Mouse (Mus musculus) midbrain, embryonic 15.5 days (tissue): ENCODE results near the gene Rps19. TPM values are rescaled to one million over a fixed set of nuclear protein-coding genes. Genes with fewer than 3 reads are reported as not detected.

Experiments used
- ATAC-seq: fragments of 200-750 bp; cut with Nextera tagmentation; replicated peaks from 2 replicates; pipeline ENCODE4 v1.8.0; 2017; ENCODE audit warnings: moderate TSS enrichment
- H3K27ac ChIP-seq: fragments of 300-500 bp; sonication (generic); 2 replicates; pipeline ENCODE4 v1.5.1; 2015; ENCODE audit warnings: mild to moderate bottlenecking, inconsistent platforms
- H3K27me3 ChIP-seq: fragments of 300-500 bp; sonication (generic); replicated peaks from 2 replicates; pipeline ENCODE4 v1.6.1; 2015; ENCODE audit warnings: inconsistent platforms
- H3K36me3 ChIP-seq: fragments of 300-500 bp; sonication (generic); replicated peaks from 2 replicates; pipeline ENCODE4 v1.6.1; 2015; ENCODE audit warnings: inconsistent platforms
- H3K4me1 ChIP-seq: fragments of 300-500 bp; sonication (generic); 2 replicates; pipeline ENCODE4 v1.6.1; 2015; ENCODE audit warnings: inconsistent platforms
- H3K4me2 ChIP-seq: fragments of 300-500 bp; sonication (generic); 2 replicates; pipeline ENCODE4 v1.6.1; 2015; ENCODE audit warnings: inconsistent platforms, mild to moderate bottlenecking, moderate library complexity
- H3K4me3 ChIP-seq: fragments of 300-500 bp; sonication (generic); 2 replicates; pipeline ENCODE4 v1.5.1; 2015; ENCODE audit warnings: mild to moderate bottlenecking, inconsistent platforms
- H3K9ac ChIP-seq: fragments of 300-500 bp; sonication (generic); 2 replicates; pipeline ENCODE4 v1.6.1; 2015; ENCODE audit warnings: mild to moderate bottlenecking, inconsistent platforms
- H3K9me3 ChIP-seq: fragments of 300-500 bp; sonication (generic); 2 replicates; pipeline ENCODE4 v1.6.1; 2016; ENCODE audit warnings: inconsistent platforms
- WGBS: fragments of 180-500 bp; shearing (Covaris S2); methylation state at CpG from one replicate; pipeline ENCODE4 v1.1.7; 2015; ENCODE audit warnings: mixed read lengths; 5-methylcytosine and 5-hydroxymethylcytosine counted together
- polyA plus RNA-seq: library from polyadenylated mRNA; unstranded; fragments of >200 nt; fragmentation: Nextera tagmentation; extraction: Ambion mirVana; gene quantifications from 2 replicates; pipeline ENCODE4 v1.2.1, GENCODE M21; 2015

Gene Rps19
- polyA plus RNA-seq, 1 experiment from 2014 or later, result 1,081 TPM

- H3K27me3 ChIP-seq, result no peaks in the 10 kb centered on the region
- 78% methylated on average over 6 of the region's 8 CpGs for WGBS
- no peak overlapping the region for H3K4me2 ChIP-seq
- H3K4me3 ChIP-seq, result no peak overlapping the region
- no peaks in the 10 kb centered on the region for H3K9me3 ChIP-seq
- H3K4me1 ChIP-seq, result no peaks in the 10 kb centered on the region; the same call in 1 of the 2 replicates
- ATAC-seq, result no peak
- H3K27ac ChIP-seq, result no peak overlapping the region
- H3K9ac ChIP-seq, result no peak overlapping the region
- no peaks in the 10 kb centered on the region for H3K36me3 ChIP-seq
These were observed 31.5 kb upstream of the Rps19 start for GRCm38 (mm10) chr7:24852557-24853232.

GRCm38 (mm10) chr7:24853233-24853563 is 31.0 kb upstream of the Rps19 start:
- Histone ChIP-seq H3K36me3 (no peaks in the 10 kb centered on the region), H3K27ac (no peak overlapping the region), H3K4me1 (no peaks in the 10 kb centered on the region; the same call in 1 of the 2 replicates), H3K4me3 (no peak overlapping the region), H3K9ac (no peak overlapping the region), H3K4me2 (no peak overlapping the region), H3K9me3 (no peaks in the 10 kb centered on the region), H3K27me3 (no peaks in the 10 kb centered on the region)
- no peak for ATAC-seq

GRCm38 (mm10) chr7:24853695-24854094 is 30.5 kb upstream of the Rps19 start:
- Histone ChIP-seq H3K27me3 (no peaks in the 10 kb centered on the region), H3K9me3 (no peaks in the 10 kb centered on the region), H3K36me3 (no peaks in the 10 kb centered on the region), H3K4me2 (no peak overlapping the region), H3K4me3 (no peak overlapping the region), H3K4me1 (no peaks in the 10 kb centered on the region; the same call in 1 of the 2 replicates), H3K27ac (no peak overlapping the region), H3K9ac (no peak overlapping the region)
- no peak for ATAC-seq
- 44% methylated on average over 7 of the region's 7 CpGs for WGBS

GRCm38 (mm10) chr7:24856460-24857120 is 27.6 kb upstream of the Rps19 start:
- Histone ChIP-seq H3K36me3 (no peaks in the 10 kb centered on the region), H3K4me2 (no peak overlapping the region), H3K27me3 (no peaks in the 10 kb centered on the region), H3K9ac (no peak overlapping the region), H3K4me1 (no peaks in the 10 kb centered on the region), H3K27ac (no peak overlapping the region), H3K9me3 (no peaks in the 10 kb centered on the region), H3K4me3 (no peak overlapping the region)
- ATAC-seq, result no peak
- WGBS, result 33% methylated on average over 6 of the region's 6 CpGs

GRCm38 (mm10) chr7:24859234-24859633 is 24.9 kb upstream of the Rps19 start:
- Histone ChIP-seq H3K4me1 (no peaks in the 10 kb centered on the region), H3K4me2 (no peak overlapping the region), H3K9ac (no peak overlapping the region), H3K4me3 (no peak overlapping the region), H3K27me3 (no peaks in the 10 kb centered on the region), H3K9me3 (no peaks in the 10 kb centered on the region), H3K36me3 (no peaks in the 10 kb centered on the region), H3K27ac (no peak overlapping the region)
- 77% methylated on average over 5 of the region's 5 CpGs for WGBS
- ATAC-seq, result no peak

DNA sequence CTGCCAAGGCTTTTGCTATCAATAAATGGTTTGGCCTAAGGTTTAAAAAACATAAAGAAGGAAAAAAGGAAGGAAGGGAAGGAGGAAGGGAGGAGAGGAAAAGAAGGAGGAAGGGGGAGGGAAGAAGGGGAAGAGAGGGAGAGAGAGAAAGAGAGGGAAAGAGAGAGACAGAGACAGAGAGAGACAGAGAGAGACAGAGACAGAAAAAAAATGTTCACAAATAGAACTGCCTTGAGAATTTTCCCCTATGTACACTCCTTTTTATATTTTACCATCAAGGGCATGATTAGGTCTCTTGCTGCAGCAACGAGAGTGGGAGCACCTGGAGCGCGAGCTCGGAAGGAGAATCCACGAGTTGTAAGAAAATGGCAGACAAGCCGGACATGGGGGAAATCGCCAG is 22.3 kb upstream of the Rps19 start, which contains the start of gene Gm9844:
Gm9844 (plus strand) TSS at position 301 of the 400 bp plus-strand sequence.
- WGBS, result 86% methylated on average over 7 of the region's 7 CpGs

DNA sequence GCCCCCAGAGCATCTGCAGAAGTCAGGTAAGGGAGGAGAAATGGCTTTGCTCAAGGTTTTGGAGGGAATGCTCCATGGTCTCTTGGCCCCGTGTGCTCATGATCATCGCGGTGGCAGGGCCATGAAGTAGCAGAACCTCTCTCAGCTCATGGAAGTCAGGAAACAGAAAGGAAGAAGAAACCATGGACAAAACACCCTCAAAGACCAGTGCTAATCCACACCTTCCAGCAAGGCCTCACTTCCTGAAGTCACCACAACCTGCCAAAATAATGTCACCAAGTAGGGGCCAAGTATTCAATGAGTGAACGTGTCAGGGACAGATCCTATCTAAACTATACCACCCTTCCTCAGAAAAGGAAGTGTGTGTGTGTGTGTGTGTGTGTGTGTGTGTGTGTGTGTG is 21.3 kb upstream of the Rps19 start:
- Histone ChIP-seq H3K9ac (no peak overlapping the region), H3K4me3 (no peak overlapping the region), H3K9me3 (no peaks in the 10 kb centered on the region), H3K4me1 (no peaks in the 10 kb centered on the region), H3K27me3 (no peaks in the 10 kb centered on the region), H3K4me2 (no peak overlapping the region), H3K27ac (no peak overlapping the region), H3K36me3 (no peaks in the 10 kb centered on the region)
- ATAC-seq, result no peak
- WGBS, result 92% methylated on average over 4 of the region's 4 CpGs

More for the DNA sequence above, 22.3 kb upstream of the Rps19 start, which contains the start of gene Gm9844:
- Histone ChIP-seq H3K9me3 (no peaks in the 10 kb centered on the region), H3K27ac (no peak within 1 kb of the TSS), H3K4me3 (no peak within 1 kb of the TSS), H3K36me3 (no peaks in the 10 kb centered on the region), H3K4me1 (no peaks in the 10 kb centered on the region), H3K4me2 (no peak within 1 kb of the TSS), H3K27me3 (no peaks in the 10 kb centered on the region), H3K9ac (no peak within 1 kb of the TSS)
- no peak for ATAC-seq

DNA sequence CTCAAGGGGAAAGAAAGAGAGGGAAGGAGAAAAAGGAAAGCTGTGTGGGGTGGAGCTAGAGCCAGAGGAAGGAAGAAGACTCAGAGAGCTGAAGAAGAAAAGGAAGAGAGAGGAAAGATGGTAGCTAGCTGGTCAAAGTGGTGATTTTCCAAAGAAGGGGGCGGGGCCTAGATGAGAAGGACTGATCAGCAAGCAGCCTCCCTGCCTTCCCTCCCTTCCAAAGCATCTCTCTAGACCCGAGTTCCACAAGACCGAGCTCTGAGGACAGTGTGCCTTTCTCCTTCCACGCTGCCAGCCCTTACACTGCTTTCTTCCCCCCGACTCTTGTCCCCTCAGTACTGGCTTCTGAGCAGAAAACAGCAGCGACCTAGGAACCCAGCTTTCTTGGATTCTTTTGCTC is 20.0 kb upstream of the Rps19 start:
- Histone ChIP-seq H3K4me1 (no peaks in the 10 kb centered on the region), H3K9me3 (no peaks in the 10 kb centered on the region), H3K4me3 (no peak overlapping the region), H3K4me2 (no peak overlapping the region), H3K27ac (no peak overlapping the region), H3K36me3 (no peaks in the 10 kb centered on the region), H3K27me3 (no peaks in the 10 kb centered on the region), H3K9ac (no peak overlapping the region)
- no peak for ATAC-seq
- WGBS, result 31% methylated on average over 6 of the region's 6 CpGs

DNA sequence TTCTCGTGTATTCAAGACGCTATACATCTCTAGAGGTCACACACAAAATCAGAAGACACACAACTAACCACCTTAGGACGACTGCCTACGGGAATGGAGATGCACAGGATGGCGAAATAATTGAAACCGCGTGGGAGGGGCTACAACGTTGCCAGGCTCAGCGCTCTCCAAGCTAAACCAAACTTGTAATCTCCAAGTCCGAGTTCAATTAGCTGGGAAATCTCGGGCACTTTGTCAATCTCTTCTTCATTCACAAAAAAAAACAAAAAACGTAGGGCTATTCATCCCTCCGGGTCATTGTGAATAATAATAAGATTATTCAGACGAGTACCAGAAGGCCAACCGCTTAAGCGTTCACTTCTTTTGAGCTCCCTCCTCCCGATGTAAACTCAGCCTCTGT is 15.1 kb upstream of the Rps19 start:
- Histone ChIP-seq H3K9me3 (no peaks in the 10 kb centered on the region), H3K4me1 (no peaks in the 10 kb centered on the region), H3K27me3 (0 out of 2 replicates have a peak, but pooled peaks cover 4% of the 10 kb centered on the region), H3K4me3 (no peak overlapping the region), H3K27ac (no peak overlapping the region), H3K4me2 (no peak overlapping the region), H3K9ac (no peak overlapping the region), H3K36me3 (no peaks in the 10 kb centered on the region)
- 29% methylated on average over 17 of the region's 17 CpGs for WGBS
- no peak for ATAC-seq

DNA sequence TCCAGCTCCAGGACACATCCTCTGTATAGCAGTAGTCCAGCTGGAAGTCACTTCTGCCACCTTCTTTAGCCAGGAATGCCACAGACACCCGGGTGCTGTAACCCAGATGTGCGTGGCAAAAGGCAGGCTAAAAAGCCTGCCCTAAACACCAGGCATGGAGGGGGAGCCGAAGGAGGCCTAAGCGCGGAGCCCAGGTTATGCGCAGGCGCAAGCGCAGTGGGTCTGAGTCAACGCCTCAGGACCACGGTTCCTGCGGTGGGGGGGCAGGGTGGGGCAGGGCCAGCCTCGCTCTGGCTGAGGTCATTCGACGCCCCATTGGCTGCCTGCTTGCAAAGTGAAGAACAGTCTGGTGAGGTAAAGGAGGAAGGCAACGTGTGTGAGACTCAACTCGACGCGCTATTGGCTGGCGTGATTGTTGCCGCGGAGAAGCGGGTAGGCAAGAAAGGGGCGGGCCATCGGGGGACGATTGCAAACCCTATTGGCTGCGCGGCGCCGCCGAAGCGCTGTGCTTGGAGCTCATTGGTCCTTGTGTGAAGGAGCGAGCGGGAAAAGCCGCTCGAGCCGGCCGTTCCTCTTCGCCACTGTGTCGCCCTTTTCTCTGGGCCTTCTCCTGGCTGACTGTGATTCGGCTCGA is 14.5 kb upstream of the Rps19 start, which contains the start of the genes Lypd4 and Dmrtc2:
Lypd4 (minus strand) TSS at position 410 of the 634 bp plus-strand sequence.
Dmrtc2 (plus strand) TSS at position 526 of the 634 bp plus-strand sequence.
- H3K36me3 ChIP-seq, result no peaks in the 10 kb centered on the region
- ATAC-seq, result 0 out of 2 replicates have a peak, but pooled peaks have one; percentile 45
- H3K4me1 ChIP-seq, result no peaks in the 10 kb centered on the region
- WGBS, result 51% methylated on average over 39 of the region's 41 CpGs
- no peaks in the 10 kb centered on the region for H3K9me3 ChIP-seq
- no peak within 1 kb of the TSS for H3K9ac ChIP-seq
- H3K4me2 ChIP-seq, result no peak within 1 kb of the TSS; the same call in 1 of the 2 replicates
- no peak within 1 kb of the TSS for H3K4me3 ChIP-seq
- H3K27ac ChIP-seq, result no peak within 1 kb of the TSS
- 0 out of 2 replicates have a peak, but pooled peaks cover 4% of the 10 kb centered on the region for H3K27me3 ChIP-seq

GRCm38 (mm10) chr7:24877588-24877987 is 6.6 kb upstream of the Rps19 start:
- Histone ChIP-seq H3K4me2 (no peak overlapping the region), H3K9me3 (no peaks in the 10 kb centered on the region), H3K9ac (no peak overlapping the region), H3K36me3 (no peaks in the 10 kb centered on the region), H3K4me1 (no peaks in the 10 kb centered on the region), H3K27me3 (no peaks in the 10 kb centered on the region), H3K4me3 (no peak overlapping the region), H3K27ac (no peak overlapping the region)
- 82% methylated on average over 3 of the region's 3 CpGs for WGBS
- ATAC-seq, result no peak

DNA sequence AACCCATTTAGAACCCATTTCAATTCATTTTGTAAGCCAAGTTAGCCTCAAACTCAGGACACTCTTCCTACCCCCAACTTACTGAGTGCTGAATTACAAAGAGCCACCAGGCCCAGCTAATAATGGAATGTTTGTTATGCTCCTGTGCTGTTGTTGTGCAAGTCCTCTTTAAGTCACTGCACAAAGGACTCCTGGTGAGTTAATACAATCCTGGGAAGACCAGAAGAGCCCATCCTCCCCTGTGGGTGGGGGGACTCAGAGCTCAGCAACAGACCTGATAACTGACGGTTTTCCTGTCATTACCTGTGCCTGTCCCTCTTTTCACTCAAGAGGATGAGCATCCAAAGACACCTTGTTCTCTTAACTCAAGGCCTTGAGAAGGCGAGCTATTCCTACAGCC is 4.6 kb upstream of the Rps19 start:
- 19% methylated on average over 2 of the region's 2 CpGs for WGBS
- no peaks in the 10 kb centered on the region for H3K27me3 ChIP-seq
- H3K4me1 ChIP-seq, result no peaks in the 10 kb centered on the region

More for the DNA sequence above, 4.6 kb upstream of the Rps19 start:
- ATAC-seq, result no peak
- Histone ChIP-seq H3K27ac (no peak overlapping the region), H3K4me3 (no peak overlapping the region), H3K4me2 (no peak overlapping the region), H3K36me3 (no peaks in the 10 kb centered on the region), H3K9ac (no peak overlapping the region), H3K9me3 (no peaks in the 10 kb centered on the region)
